Mouse (Mus musculus) kidney, postnatal 36 days (tissue): ENCODE data around the gene Gm4450.
A peak's percentile ranks its signal among the peaks of the same experiment; 100 is the strongest.
"Not testable (repeated sequence)": the region's sequence is repeated elsewhere in the genome, so short reads cannot be mapped to it uniquely, and the experiment has no call there.

ENCODE experiments used
- DNase-seq, 2 experiments: peaks; one replicate each; pipeline ENCODE4 v3.0.0; 2021 to 2022; ENCODE audit warnings: mixed read lengths in 2 of 2

Gene Gm4450

GRCm38 (mm10) chr3:98417328-98417727 is 39.6 kb downstream of the Gm4450 start:
- DNase-seq = peak; percentile 98

- peak; percentile 35 to 73 for DNase-seq
These were observed 40.3 kb downstream of the Gm4450 start for GRCm38 (mm10) chr3:98416426-98417250.

- DNase-seq = no peak
These were observed 42.6 kb downstream of the Gm4450 start for GRCm38 (mm10) chr3:98414296-98414695.

- DNase-seq = no peak
These were observed 43.2 kb downstream of the Gm4450 start for GRCm38 (mm10) chr3:98413733-98414132.

GRCm38 (mm10) chr3:98410619-98411580 is 46.0 kb downstream of the Gm4450 start:
- not testable (repeated sequence) for DNase-seq

- not testable (repeated sequence) for DNase-seq
These were observed 49.6 kb downstream of the Gm4450 start for GRCm38 (mm10) chr3:98407261-98407780.

- DNase-seq = not testable (repeated sequence)
These were observed 50.3 kb downstream of the Gm4450 start for GRCm38 (mm10) chr3:98406569-98407144.

- DNase-seq = not testable (repeated sequence)
These were observed 51.0 kb downstream of the Gm4450 start for GRCm38 (mm10) chr3:98405877-98406276.

GRCm38 (mm10) chr3:98404268-98404895 is 52.5 kb downstream of the Gm4450 start:
- not testable (repeated sequence) for DNase-seq
